Mouse (Mus musculus) ES-Bruce4 (cell line): ENCODE measurements around the gene Slit3.

Source experiments
- CTCF ChIP-seq: IDR thresholded peaks from one replicate; pipeline ENCODE4 v1.8.1; 2011; ENCODE audit warnings: low read depth, low read length
- POLR2A ChIP-seq: IDR thresholded peaks from one replicate; pipeline ENCODE4 v1.8.1; 2011; ENCODE audit warnings: low read length; ENCODE audit not compliant: insufficient read depth

DNA sequence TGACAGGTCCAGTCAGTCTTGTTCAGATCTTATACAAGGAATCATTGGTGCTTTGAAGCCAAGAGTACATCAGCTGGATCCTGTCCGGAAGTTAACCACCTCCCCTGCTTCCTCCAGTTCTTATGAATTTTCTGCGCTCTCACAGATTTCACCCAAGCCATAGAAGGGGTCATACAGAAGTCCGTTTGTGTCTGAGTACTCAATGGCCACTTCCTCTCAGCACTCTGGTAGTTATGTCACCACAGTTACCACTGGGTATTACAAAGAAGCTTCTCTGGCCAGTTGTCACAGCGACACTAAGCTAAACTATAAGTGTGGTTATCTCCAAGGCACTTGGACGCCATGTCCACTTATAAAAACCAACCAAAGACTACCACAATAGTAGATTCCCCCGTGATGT, 536.6 kb downstream of the Slit3 start:
- no peak for TF ChIP-seq CTCF
- no peak for TF ChIP-seq POLR2A
